Mouse (Mus musculus) heart, postnatal 36 days (tissue): ENCODE results near the gene Sec1. TPM values are rescaled to one million over a fixed set of nuclear protein-coding genes. Genes with fewer than 3 reads are reported as not detected.

Source experiments
- DNase-seq, 2 experiments: peaks; one replicate each; pipeline ENCODE4 v3.0.0; 2021 to 2022
- intact Hi-C: fragments of 180-260 bp; cut with DNase I; formaldehyde crosslinking; loops from one replicate; pipeline ENCODE4 v1.15.1; 2025
- total RNA-seq, 2 experiments: library from RNA; stranded (reverse); gene quantifications; 2 replicates each; pipeline ENCODE4 v1.2.3; 2021

Sec1 gene
- total RNA-seq, 2 experiments from 2014 or later: 0.22 TPM; not detected in 1

DNA sequence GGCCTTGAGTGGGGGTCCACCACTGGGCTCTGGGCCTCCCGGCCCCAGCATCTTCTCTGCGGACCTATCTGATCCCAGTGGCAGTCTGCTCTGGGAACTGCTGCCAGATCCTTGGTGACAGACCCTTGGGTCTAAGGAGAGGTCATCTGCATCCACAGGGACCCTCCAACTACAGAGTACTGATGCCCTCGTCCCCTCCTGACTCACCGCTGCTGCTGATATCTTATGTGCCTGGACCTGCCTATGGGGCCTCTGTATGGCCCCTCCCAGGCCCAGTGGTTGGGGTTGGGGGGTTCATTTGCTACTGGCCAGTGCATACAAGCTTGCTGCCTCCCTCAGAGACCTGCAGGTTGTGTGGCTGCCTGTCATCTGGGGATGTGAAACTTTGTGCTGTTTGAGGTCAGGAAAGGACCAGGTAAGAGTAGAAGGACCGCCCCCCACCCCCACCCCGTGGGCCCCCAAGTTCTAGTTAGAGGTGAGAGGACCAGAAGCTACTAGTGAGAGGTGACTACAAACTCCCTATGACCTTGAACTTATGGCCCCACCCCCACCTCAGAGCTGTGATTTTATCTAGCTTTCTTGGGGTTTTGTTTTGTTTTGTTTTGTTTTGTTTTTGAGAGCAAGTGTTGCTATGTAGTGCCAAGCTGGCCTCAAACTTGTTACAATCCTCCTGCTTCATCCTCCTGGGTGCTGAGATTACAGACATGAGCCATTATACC, 49.2 kb downstream of the Sec1 start:
- intact Hi-C loops: no loop called here
- no peak for DNase-seq

DNA sequence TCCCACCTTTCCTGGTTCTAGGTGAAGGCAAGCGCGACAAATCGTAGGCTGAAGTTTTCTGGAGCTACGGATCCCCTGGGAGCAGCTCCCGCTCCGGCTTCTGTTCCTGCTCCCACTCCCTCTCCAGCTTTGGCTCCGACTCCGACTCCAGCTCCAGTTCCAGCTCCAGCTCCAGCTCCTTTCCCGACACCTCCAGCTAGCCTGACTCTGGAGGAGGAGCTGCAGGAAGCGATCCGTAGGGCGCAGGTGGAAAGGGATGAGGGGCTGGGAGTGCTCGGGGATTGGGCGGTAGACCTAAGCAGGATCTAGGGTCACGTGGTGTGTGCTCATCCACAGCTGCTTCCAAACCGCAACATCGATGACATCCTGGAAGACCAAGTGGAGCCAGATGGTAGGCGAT, 50.0 kb downstream of the Sec1 start:
- peak in 1 of 2 experiments; percentile 31 for DNase-seq
- intact Hi-C loops: no loop called here

DNA sequence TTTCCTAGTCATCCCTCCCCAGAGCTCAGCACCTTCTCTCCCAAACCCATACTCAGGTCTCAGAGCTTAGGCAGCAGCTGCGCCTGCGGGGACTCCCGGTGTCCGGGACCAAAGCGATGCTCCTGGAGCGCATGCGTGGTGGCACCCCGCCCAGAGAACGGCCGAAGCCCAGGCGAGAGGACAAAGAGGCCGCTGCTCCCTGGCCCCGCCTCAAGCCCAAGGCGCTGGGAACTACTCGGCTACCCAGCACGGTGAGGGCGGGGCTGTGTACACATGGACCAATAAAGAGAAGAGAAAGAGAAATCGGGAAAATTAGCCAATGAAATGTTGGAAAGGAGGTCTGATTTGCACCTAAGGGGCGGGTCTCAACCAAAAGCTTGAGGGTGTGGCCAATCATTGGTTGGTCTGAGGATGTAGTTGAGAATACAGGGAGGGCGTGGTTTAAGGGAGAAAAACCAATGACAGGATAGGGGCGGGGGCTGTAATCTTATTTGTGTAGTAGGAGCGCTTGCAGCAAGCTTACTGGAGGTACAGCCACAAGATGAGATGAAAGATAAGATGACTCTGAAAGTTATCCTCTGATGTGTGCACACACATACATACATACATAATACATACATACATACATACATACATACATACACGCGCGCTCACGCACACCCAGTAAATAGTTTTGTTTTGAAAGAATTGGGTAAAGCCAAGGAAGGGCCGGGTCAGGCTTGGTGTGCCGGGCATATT, 50.6 kb downstream of the Sec1 start:
- DNase-seq: peak; percentile 83 to 87
- intact Hi-C loops: loop anchor here (2.0 kb wide), 1 partner anchor 39 kb away; no protein-coding TSS in a partner anchor

DNA sequence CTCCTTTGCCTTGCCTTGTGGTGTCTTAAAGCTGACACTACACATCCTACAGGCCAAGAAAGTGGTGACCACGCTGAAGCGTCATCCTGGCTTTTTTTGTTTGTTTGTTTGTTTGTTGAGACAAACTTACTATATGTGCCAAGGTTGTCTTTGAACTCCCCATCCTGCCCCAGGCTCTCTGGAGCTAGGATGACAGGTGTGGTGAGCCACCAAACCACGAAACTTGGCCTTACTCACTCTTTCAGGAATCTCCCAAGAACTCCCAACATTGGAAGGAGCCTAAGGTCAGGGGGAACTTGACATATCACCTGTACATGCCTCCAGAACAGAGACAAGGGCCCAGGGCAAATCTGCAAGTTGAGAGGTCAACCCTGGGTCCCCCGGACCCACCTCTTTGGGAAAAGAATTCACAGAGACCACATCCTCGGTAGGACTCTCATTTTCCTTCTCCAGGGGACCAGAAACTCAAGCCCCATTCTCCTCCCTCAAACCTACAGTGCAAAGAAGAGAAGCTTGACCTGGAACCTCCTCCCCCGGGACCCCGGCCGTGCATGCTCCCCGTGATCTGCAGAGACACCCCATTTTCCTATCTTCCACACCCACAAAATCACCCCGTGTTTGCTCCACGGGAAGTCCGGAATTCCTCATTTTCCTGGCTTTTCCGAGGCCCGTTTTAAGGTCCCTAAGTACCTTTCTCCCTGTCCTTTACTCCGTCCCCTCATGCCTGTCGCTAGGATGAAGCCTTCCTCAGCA, 51.5 kb downstream of the Sec1 start:
- DNase-seq: no peak
- intact Hi-C loops: loop anchor here (2.0 kb wide), 1 partner anchor 40 kb away; no protein-coding TSS in a partner anchor

DNA sequence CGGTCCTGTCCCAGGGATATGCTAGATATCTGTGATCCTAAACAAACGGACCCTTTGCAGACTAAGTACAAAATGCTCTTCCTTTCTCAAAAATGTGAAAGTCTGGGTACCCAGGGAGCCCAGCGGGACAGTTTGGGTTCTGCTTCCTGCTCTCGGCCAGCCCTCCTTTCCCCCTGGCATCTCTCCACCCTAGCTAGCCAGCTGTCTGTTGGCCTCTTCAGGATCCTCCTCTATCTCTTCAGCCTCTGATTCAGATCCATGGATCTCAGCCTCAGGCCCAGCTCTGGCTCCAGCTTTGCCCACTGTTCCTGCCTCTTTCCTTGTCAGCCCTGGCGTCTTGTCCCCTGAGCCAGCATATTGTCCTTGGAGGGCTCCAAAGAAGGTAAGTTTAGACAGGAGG, 52.1 kb downstream of the Sec1 start:
- DNase-seq: peak in 1 of 2 experiments; percentile 30
- intact Hi-C loops: loop anchor here (2.0 kb wide), 1 partner anchor 41 kb away; no protein-coding TSS in a partner anchor

DNA sequence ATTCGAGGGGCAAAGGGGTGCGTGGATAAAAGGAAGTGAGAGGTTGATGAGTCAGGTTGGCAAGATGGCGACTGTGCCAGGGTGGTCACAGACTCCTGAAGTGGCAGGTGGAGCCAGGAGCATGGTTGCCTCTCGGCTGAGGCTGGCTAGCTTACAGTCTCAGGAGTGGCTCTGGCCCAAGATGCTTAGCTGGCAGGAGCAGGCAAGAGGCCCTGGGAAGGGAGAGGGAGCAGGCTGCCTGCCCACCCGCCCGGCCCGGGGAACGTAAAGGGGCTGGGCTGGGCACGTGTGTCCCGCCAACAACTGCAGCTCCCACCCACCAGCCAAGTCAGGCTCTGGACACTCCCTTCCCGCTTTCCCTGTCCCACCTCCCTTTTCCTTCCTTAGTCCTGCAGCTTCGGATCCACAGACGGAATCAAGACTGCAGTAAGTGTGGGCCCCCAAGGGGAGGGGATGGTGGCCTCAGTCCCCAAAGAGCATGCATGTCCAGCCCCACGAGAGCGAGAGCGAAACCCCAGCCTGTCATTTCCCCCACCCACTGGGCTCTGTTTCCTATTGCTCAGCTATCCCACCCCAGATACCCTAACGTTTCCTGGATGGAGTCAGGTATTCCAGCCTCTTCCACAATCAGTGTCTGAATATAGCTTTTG, 52.7 kb downstream of the Sec1 start:
- intact Hi-C loops: loop anchor here (2.0 kb wide), 1 partner anchor 41 kb away; no protein-coding TSS in a partner anchor
- DNase-seq: peak; percentile 56 to 58

DNA sequence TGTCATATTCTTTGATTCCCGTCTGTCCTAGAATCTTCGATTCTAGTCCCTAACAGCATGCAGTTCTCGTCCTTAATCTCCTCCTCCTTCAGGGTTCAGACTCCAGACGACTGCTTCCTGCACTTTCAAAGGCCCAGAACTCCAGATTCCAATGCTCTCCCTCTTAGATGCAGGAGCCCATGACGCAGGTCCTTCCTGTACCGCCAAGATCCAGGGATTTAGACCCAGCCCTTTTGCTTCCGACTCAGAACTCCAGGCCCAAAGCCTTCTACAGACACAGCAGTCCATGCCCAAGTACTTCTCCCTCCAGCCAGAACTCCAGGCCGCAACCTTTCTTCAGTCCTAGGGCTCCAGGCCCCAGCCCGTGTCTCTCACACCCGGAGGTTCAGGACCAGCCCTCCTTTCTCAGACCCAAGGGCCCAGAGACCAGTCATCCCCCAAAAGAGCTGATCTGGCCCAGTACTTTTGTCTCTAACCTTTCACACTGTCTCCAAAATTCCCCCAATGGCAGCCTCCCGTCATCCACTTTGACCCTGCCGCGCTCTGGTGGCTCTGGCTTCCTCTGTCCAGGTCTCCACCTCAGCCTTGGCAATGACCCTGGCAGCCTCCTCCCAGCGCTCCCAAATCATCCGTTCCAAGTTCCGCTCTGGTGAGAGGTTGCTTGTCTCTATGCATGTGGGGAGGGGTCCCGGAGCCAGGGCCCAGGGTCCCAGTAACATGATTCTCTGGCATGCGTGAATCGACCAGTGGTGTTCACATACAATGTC, 53.8 kb downstream of the Sec1 start:
- intact Hi-C loops: no loop called here
- peak in 1 of 2 experiments; percentile 27 for DNase-seq

DNA sequence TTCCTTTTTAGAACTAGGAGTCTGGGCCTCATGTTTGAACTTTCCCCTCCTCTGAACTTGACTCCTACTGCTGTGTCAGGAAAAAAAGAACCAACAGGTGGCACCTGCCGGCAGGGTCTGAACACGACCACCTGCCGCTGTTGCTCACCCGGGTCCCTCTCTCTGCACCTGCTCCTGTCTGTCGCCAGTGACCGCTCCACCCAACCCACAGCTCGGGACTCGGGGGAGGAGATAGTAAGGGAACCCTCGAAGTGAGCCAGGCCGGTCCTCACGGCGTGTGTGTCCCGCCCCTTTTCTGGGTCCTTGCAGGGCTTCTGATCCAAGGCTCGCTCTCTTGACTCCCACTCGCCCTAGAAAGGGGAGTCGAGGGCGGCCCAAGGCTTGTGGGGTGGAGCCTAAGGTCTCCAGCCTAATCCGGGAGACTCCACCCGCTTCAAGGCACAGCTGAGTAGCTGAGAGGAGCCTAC, 54.6 kb downstream of the Sec1 start, which contains the start of gene Mamstr:
Gene Mamstr, plus strand, starts transcription at position 417 of the 467 bp plus-strand sequence.
- no peak for DNase-seq
- intact Hi-C loops: no loop called here

DNA sequence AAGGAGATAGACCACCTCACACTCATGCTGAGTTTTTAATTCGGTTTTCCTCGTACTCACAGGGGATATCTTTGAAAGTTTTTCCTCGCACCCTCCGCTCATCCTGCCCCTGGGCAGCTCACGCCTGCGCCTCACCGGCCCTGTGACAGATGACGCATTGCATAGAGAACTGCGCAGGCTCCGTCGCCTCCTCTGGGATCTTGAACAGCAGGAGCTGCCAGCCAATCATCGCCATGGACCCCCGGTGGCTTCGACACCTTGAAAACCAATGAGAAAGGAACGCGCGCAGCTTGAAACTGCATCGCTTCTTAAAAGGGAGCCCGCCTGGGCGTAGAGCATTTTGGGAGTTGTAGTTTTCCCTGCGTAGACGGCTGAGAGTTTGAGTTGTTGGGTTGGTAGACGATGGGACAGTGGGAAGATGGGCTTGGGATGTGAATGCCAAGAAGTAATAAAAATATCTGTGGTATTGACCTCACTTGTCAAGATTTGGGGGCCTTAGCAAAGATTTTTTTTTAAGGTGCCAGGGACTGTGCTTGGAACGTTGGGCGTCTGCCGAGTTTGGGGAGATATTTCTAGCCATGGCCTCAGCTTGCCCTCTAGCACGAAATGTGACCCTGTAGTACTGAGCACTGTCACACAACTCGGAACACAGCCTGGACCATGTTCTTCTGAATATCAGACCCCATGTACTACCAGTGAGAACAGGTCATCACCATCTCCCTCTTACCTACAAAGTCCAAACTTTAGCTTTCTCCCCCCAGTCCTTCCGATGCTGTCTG, 55.4 kb downstream of the Sec1 start:
- intact Hi-C loops: no loop called here

DNA sequence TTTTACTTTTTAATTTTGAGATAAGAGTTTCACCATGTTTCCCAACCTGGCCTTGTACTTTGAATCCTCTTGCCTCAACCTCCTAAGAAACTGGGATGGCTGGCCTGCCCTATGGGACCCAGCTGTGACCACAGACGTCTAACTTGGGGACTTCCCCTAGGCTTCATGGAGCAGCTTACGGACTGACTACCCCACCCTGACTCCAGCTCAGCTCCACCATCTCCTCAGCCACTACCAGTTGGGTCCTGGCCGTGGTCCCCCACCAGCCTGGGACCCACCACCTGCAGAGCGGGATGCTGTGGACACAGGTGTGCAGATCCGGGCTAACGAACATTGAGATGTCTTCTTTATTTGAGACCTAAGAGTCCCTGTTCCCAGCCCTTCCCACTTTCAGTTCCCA, 56.5 kb downstream of the Sec1 start:
- intact Hi-C loops: no loop called here
- DNase-seq: no peak

More for the DNA sequence above, 55.4 kb downstream of the Sec1 start:
- peak; percentile 81 to 82 for DNase-seq

DNA sequence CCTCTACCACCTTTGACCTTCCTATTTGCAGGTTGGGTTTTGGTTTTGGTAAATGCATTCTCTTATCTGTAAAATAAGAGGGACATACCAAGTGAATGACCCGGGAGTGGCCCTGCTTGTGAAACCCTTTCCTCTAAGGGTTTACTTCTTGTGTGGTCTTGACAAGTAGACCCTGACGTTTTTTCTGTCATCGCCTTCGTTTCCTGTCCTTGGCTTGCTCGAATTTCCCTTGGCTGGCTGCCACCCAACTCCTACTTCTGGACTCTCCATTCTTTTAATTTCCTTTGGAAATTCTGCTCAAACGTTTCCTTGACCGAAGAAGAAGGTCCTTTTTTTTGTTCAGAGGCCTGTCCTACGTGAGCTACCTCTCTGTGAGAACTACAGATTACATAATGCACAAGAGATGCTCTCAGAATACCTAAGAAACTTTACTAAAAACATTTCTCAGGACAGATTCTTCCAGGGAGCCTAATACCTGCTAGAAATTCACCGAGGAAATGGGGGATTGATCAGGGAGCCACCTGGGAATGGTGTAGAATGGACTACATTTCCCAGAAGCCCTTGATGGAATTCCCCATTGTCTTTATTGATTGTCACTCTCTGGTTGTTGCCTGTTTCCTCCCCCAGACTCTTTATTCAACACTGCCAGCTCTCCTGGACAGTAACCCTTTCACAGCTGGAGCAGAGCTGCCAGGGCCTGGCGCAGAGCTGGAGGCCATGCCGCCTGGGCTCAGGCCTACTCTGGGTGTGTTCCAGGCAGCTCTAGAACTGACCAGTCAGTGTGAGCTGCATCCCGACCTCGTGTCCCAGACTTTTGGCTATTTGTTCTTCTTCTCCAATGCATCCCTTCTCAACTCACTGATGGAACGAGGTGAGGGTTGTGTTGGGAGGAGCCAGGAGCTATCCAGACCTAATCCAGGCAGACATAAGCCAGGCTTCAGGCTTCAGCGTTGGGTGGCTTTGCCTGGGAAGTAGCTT, 58.2 kb downstream of the Sec1 start:
- intact Hi-C loops: no loop called here
- peak; percentile 46 to 69 for DNase-seq

DNA sequence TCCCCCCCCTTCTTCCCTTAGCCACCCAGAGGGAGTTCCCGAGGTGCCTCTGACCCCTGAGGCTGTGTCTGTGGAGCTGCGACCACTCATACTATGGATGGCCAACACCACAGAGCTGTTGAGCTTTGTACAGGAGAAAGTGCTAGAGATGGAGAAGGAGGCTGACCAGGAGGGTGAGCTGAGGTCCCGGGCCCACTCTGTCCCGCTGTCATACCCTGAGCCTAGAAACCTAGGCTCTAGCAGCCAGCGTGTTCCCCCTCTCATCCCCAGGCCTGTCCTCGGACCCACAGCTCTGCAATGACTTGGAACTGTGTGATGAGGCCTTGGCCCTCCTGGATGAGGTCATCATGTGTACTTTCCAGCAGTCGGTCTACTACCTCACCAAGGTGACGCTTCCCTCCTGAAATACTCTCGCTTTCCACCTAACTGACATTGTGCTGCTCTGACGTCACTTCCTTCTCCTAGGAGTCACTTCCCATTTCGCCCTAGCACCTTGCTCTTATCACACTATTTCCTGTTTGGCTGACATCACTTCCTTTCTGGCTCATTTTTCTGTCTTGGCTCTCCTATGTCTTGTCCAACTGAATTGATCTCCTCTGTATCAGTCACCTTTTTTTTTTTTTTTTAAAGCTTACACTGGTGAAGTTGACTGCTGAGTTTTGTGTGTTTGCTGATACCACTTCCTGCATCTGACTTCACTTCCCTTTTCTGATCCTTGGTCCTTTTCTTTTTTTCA, 59.1 kb downstream of the Sec1 start:
- intact Hi-C loops: no loop called here
- peak in 1 of 2 experiments; percentile 33 for DNase-seq

DNA sequence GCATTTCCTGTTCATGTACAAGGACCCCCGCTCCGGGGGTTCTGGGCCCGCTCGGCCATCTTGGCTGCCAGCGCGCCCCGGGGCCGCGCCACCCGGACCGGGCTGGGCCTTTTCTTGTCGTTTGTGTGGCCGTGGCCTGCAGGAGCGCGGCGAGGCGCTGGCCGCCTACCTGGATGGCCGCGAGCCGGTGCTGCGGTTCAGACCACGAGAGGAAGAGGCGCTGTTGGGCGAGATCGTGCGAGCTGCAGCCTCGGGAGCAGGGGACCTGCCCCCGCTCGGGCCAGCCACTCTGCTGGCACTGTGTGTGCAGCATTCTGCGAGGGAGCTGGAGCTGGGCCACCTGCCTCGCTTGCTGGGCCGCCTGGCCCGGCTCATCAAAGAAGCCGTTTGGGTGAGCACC, 61.7 kb downstream of the Sec1 start:
- intact Hi-C loops: no loop called here
- peak in 1 of 2 experiments; percentile 28 for DNase-seq

DNA sequence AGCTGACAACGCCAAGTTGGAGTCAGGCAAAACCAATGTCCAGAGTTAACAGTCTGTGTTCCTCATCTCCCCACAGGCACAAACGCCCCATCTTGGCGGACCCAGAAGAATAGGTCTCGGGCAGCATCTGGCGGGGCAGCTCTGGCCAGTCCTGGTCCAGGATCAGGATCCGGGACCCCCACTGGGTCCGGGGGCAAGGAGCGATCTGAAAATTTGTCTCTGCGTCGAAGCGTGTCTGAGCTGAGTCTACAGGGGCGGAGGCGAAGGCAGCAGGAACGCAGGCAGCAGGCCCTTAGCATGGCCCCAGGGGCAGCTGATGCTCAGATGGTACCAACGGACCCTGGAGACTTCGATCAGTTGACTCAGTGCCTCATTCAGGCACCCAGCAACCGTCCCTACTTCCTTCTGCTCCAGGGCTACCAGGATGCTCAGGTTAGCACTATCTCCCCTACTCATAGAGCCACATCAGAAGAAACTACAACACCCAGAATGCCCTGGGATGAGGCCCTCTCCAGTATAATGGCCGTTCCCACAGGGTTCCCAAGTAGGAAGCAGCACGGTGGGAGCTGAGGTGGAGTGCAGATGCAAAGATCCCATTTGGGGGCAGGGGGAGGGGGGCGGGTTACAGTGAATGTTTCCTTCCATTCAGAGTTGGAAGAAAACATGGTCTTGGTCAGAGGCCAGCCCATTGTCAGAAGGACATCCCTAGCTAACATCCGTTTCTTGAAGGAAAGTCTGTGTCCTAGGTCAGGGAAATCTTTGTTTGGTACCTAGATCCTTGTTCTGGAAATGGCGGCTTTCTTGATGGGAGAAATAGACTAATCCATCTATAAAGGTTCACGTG, 63.9 kb downstream of the Sec1 start:
- intact Hi-C loops: loop anchor here (1.0 kb wide), 1 partner anchor 52 kb away; no protein-coding TSS in a partner anchor

DNA sequence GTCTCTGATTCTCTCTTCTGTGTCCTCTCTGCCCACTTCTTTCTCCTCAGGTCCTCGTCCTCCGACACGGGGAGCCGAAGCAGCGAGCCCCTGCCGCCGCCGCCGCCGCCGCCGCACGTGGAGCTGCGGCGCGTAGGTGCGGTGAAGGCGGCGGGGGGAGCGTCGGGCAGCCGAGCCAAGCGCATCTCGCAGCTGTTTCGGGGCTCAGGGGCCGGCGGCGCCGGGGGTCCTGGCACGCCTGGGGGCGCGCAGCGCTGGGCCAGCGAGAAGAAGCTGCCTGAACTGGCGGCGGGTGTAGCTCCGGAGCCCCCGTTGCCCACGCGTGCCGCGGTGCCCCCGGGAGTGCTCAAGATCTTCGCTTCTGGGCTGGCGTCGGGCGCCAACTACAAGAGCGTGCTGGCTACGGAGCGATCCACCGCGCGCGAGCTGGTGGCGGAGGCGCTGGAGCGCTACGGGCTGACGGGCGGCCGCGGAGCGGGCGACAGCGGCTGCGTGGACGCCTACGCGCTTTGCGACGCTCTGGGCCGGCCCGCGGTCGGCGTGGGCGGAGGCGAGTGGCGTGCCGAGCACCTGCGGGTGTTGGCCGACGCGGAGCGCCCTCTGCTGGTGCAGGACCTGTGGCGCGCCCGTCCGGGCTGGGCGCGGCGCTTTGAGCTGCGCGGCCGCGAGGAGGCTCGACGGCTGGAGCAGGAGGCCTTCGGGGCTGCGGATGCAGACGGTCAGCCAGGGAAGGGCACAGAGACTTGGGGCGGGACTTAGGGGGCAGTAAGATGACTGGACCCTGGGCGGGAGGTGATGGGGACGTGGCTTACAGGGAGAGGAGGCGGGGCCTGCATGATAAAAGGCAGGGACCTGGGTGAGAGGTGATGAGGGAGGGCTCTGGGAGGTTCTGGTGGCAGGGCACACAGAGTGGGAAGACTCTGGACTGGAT, 65.6 kb downstream of the Sec1 start:
- intact Hi-C loops: loop anchor here (5.0 kb wide), 1 partner anchor 36 kb away; no protein-coding TSS in a partner anchor
- peak; percentile 90 to 94 for DNase-seq

More for the DNA sequence above, 63.9 kb downstream of the Sec1 start:
- no peak for DNase-seq
